Mouse (Mus musculus) stomach, postnatal 0 days (tissue): ENCODE data around the gene Zbtb12. TPM values are rescaled to one million over a fixed set of nuclear protein-coding genes. Genes with fewer than 3 reads are reported as not detected.

ENCODE experiments used
- ATAC-seq: fragments of 200-750 bp; cut with Nextera tagmentation; 2 replicates; pipeline ENCODE4 v1.8.0; 2017; ENCODE audit not compliant: low FRiP score, low TSS enrichment
- DNase-seq: peaks from one replicate; pipeline ENCODE4 v3.0.0-alpha.2; 2016; ENCODE audit warnings: low spot score
- H3K27ac ChIP-seq: fragments of 300-500 bp; sonication (generic); replicated peaks from 2 replicates; pipeline ENCODE4 v1.5.1; 2014; ENCODE audit warnings: mild to moderate bottlenecking, control low read depth
- H3K27me3 ChIP-seq: fragments of 300-500 bp; sonication (generic); 2 replicates; pipeline ENCODE4 v1.6.1; 2014; ENCODE audit warnings: low read length; ENCODE audit not compliant: control insufficient read depth, insufficient read depth
- H3K36me3 ChIP-seq: fragments of 300-500 bp; sonication (generic); 2 replicates; pipeline ENCODE4 v1.6.1; 2014; ENCODE audit warnings: low read length, mixed read lengths; ENCODE audit not compliant: control insufficient read depth, insufficient read depth
- H3K4me1 ChIP-seq: fragments of 300-500 bp; sonication (generic); replicated peaks from 2 replicates; pipeline ENCODE4 v1.6.1; 2014; ENCODE audit warnings: antibody characterized with exemption; ENCODE audit not compliant: control insufficient read depth, insufficient read depth
- H3K4me2 ChIP-seq: fragments of 300-500 bp; sonication (generic); replicated peaks from 2 replicates; pipeline ENCODE4 v1.6.1; 2014; ENCODE audit warnings: low read depth, mild to moderate bottlenecking, control low read depth, moderate library complexity
- H3K4me3 ChIP-seq: fragments of 300-500 bp; sonication (generic); 2 replicates; pipeline ENCODE4 v1.5.1; 2014; ENCODE audit warnings: low read depth, low read length, control low read depth
- H3K9ac ChIP-seq: fragments of 300-500 bp; sonication (generic); 2 replicates; pipeline ENCODE4 v1.6.1; 2014; ENCODE audit warnings: mild to moderate bottlenecking, low read length, control low read depth, mixed read lengths
- H3K9me3 ChIP-seq: fragments of 300-500 bp; sonication (generic); 2 replicates; pipeline ENCODE4 v1.6.1; 2016; ENCODE audit warnings: low read length; ENCODE audit not compliant: control insufficient read depth
- CTCF ChIP-seq: IDR thresholded peaks from 2 replicates; pipeline ENCODE4 v1.5.1; 2016; ENCODE audit warnings: antibody characterized with exemption, low read depth, mild to moderate bottlenecking, moderate library complexity
- EP300 ChIP-seq: optimal IDR thresholded peaks from 2 replicates; pipeline ENCODE3; 2016; ENCODE audit warnings: antibody characterized with exemption
- WGBS: fragments of 180-500 bp; shearing (Covaris S2); extraction: QIAGEN DNeasy Blood & Tissue Kit; methylation state at CpG from one replicate; pipeline ENCODE4 v1.1.7; 2014; 5-methylcytosine and 5-hydroxymethylcytosine counted together
- polyA plus RNA-seq: library from polyadenylated mRNA; unstranded; fragments of >200 nt; fragmentation: Nextera tagmentation; extraction: Ambion mirVana; gene quantifications from 2 replicates; pipeline ENCODE4 v1.2.1, GENCODE M21; 2015

The Zbtb12 gene
- polyA plus RNA-seq, 1 experiment from 2014 or later: 0.59 TPM

- no peaks in the 10 kb centered on the region for H3K27me3 ChIP-seq
- H3K9me3 ChIP-seq: no peaks in the 10 kb centered on the region
- DNase-seq (peak; percentile 79), ATAC-seq (peak; percentile 32)
- H3K27ac ChIP-seq: peak within 1 kb of the TSS; percentile 82
- peaks cover 24% of the 10 kb centered on the region for H3K36me3 ChIP-seq
- 28% methylated on average over 18 of the region's 18 CpGs for WGBS
- no peaks in the 10 kb centered on the region for H3K4me1 ChIP-seq
- H3K4me2 ChIP-seq: peak within 1 kb of the TSS; percentile 47
- peak within 1 kb of the TSS; percentile 28 for H3K4me3 ChIP-seq
- peak within 1 kb of the TSS; percentile 50 for H3K9ac ChIP-seq
- TF ChIP-seq CTCF (no peak), EP300 (no peak)
These were observed 34.8 kb downstream of the Zbtb12 start, which contains the start of gene Slc44a4 for GRCm38 (mm10) chr17:34913930-34914665. TSS of gene Slc44a4 (plus strand) at chr17:34914466.

DNA sequence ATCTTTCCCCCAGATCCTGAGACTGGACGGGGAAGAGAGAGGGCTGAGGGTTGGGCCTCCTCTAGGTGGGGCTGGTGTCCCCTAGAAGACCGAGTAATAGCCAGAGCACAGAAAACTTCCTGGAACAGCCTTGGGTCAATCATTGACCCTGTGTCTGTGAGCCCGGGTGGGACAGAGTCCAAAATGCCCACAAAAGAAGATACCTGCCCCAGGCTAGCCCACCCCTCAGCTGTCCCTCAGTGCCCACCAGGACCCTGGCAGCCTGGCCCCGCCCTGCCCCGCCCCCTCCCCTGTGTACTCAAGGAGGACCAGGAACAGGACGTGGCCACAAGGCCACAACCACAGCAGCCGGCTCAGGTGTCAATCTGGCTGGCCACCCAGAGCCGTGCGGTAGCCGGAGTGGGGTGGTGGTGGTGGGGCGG is 36.1 kb downstream of the Zbtb12 start:
- no peaks in the 10 kb centered on the region for H3K9me3 ChIP-seq
- DNase-seq (peak; percentile 79), ATAC-seq (peak; percentile 64)
- H3K27me3 ChIP-seq: no peaks in the 10 kb centered on the region
- peaks cover 16% of the 10 kb centered on the region for H3K36me3 ChIP-seq
- peak overlapping the region; percentile 47 for H3K4me2 ChIP-seq
- H3K4me1 ChIP-seq: no peaks in the 10 kb centered on the region
- 20% methylated on average over 10 of the region's 11 CpGs for WGBS
- no peak for TF ChIP-seq EP300
- peak; percentile 69 for TF ChIP-seq CTCF
- peak overlapping the region; percentile 28; the same call in 1 of the 2 replicates for H3K4me3 ChIP-seq
- peak overlapping the region; percentile 82 for H3K27ac ChIP-seq
- H3K9ac ChIP-seq: 0 out of 2 replicates have a peak overlapping the region, but pooled peaks have one; percentile 8

DNA sequence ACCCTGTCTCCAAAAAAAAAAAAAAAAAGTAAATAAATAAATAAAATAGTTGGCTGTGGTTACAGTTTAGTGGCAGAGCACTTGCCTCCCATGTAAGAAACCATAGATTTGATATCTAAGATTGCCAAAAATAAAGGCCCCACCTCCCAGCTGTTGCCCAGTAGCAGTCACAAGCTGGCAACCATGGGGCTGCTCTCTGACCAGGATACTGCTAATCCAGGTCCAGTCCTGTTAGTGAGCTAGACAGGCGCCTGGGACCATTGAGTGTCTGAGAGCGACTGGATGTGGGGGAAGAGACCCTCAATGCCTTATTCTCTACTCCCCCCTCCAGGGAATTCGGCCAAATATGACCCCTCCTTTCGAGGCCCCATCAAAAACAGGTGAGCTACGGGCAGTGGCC is 37.0 kb downstream of the Zbtb12 start:
- DNase-seq (no peak), ATAC-seq (no peak)
- H3K27me3 ChIP-seq: no peaks in the 10 kb centered on the region
- no peak overlapping the region for H3K4me2 ChIP-seq
- H3K36me3 ChIP-seq: peaks cover 8% of the 10 kb centered on the region
- H3K4me3 ChIP-seq: no peak overlapping the region
- no peaks in the 10 kb centered on the region for H3K4me1 ChIP-seq
- no peak overlapping the region for H3K9ac ChIP-seq
- no peaks in the 10 kb centered on the region for H3K9me3 ChIP-seq
- 85% methylated on average over 5 of the region's 5 CpGs for WGBS
- TF ChIP-seq CTCF (no peak), EP300 (no peak)
- no peak overlapping the region for H3K27ac ChIP-seq

DNA sequence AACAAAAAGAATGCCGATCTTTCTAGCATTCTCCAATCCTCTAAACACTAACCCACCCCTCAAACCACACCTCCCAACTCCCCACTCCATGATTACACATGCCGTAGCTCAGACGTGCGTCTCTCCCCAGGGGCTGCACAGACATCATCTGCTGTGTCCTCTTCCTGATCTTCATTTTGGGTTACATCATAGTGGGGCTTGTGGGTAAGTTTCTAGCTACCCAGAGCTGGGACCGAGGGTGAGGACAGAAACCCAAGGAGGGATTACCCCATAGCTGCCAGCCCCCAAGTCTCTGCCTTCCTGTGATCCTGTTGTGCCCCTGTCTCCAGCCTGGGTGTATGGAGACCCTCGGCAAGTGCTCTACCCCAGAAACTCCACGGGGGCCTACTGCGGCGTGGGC is 37.9 kb downstream of the Zbtb12 start:
- no peak overlapping the region for H3K4me2 ChIP-seq
- TF ChIP-seq EP300 (no peak), CTCF (no peak)
- no peak overlapping the region for H3K27ac ChIP-seq
- H3K27me3 ChIP-seq: no peaks in the 10 kb centered on the region
- WGBS: 77% methylated on average over 9 of the region's 9 CpGs
- ATAC-seq (no peak), DNase-seq (no peak)
- no peak overlapping the region for H3K9ac ChIP-seq
- H3K4me3 ChIP-seq: no peak overlapping the region
- no peaks in the 10 kb centered on the region for H3K9me3 ChIP-seq
- peaks cover 4% of the 10 kb centered on the region; the same call in 1 of the 2 replicates for H3K36me3 ChIP-seq
- no peaks in the 10 kb centered on the region for H3K4me1 ChIP-seq

GRCm38 (mm10) chr17:34922939-34923338 is 43.7 kb downstream of the Zbtb12 start:
- no peak for DNase-seq
- Histone ChIP-seq H3K9me3 (no peaks in the 10 kb centered on the region), H3K9ac (no peak overlapping the region), H3K36me3 (no peaks in the 10 kb centered on the region), H3K4me3 (no peak overlapping the region), H3K4me1 (no peaks in the 10 kb centered on the region), H3K27me3 (no peaks in the 10 kb centered on the region), H3K4me2 (no peak overlapping the region), H3K27ac (no peak overlapping the region)
- WGBS: 51% methylated on average over 6 of the region's 6 CpGs
- 0 out of 2 replicates have a peak, but pooled peaks have one; percentile 9 for ATAC-seq
- no peak for TF ChIP-seq EP300
- peak; percentile 56 for TF ChIP-seq CTCF

DNA sequence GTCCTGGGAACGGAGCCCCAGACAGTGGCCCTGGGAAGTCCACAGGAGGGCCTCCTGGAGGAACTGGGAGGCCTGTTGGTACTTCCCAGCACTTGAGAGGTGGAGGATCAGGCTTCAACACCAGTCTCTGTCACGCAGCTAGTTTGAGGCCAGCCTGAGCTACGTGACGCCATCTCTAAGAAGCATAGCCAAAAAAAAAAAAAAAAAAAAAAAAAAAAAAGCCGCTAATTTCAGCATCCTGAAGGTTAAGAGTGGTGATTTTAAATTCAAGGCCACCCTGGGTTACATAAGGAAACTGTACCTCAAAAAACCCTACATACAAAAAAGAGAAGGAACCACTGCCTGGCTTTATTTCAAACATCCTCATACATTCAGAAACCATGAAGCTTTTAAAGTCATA is 45.0 kb downstream of the Zbtb12 start:
- 63% methylated on average over 5 of the region's 5 CpGs for WGBS
- Histone ChIP-seq H3K9ac (no peak overlapping the region), H3K9me3 (no peaks in the 10 kb centered on the region), H3K4me1 (no peaks in the 10 kb centered on the region), H3K4me3 (no peak overlapping the region), H3K36me3 (no peaks in the 10 kb centered on the region), H3K27me3 (no peaks in the 10 kb centered on the region), H3K4me2 (no peak overlapping the region), H3K27ac (no peak overlapping the region)
- TF ChIP-seq CTCF (no peak), EP300 (no peak)
- ATAC-seq (no peak), DNase-seq (no peak)
